Mouse (Mus musculus) G1E (cell line): ENCODE measurements around the gene Gmds. TPM values are rescaled to one million over a fixed set of nuclear protein-coding genes. Genes with fewer than 3 reads are reported as not detected.

Source experiments
- ATAC-seq: 2 replicates; pipeline ENCODE4 v1.8.0; 2016; ENCODE audit warnings: mild to moderate bottlenecking; ENCODE audit not compliant: insufficient number of reproducible peaks, poor library complexity, low FRiP score, severe bottlenecking; ENCODE audit errors: extremely low read depth
- DNase-seq: peaks from one replicate; pipeline ENCODE4 v3.0.0; 2012; ENCODE audit warnings: low spot score
- H3K27me3 ChIP-seq: 2 replicates; pipeline ENCODE4 v1.6.1; 2012; ENCODE audit warnings: mild to moderate bottlenecking, low read length, inconsistent platforms; ENCODE audit not compliant: insufficient read depth
- H3K36me3 ChIP-seq: replicated peaks from 2 replicates; pipeline ENCODE3; 2012; ENCODE audit warnings: mild to moderate bottlenecking, inconsistent platforms
- H3K4me1 ChIP-seq: 2 replicates; pipeline ENCODE4 v1.6.1; 2012; ENCODE audit warnings: low read depth, low read length, inconsistent platforms, mixed read lengths; ENCODE audit not compliant: insufficient read depth
- H3K4me3 ChIP-seq: 2 replicates; pipeline ENCODE4 v1.5.1; 2012; ENCODE audit warnings: low read depth, mild to moderate bottlenecking, inconsistent platforms, low read length, moderate library complexity, mixed read lengths
- H3K9me3 ChIP-seq: replicated peaks from 2 replicates; pipeline ENCODE4 v1.6.1; 2012; ENCODE audit warnings: inconsistent platforms
- CTCF ChIP-seq: IDR thresholded peaks from 2 replicates; pipeline ENCODE4 v1.5.1; 2012; ENCODE audit warnings: low read depth, low read length, inconsistent platforms, mixed read lengths
- GATA1 ChIP-seq: IDR thresholded peaks from 2 replicates; pipeline ENCODE4 v1.6.1; 2012; ENCODE audit warnings: borderline replicate concordance, low read length, inconsistent platforms, mixed read lengths
- GATA2 ChIP-seq: IDR thresholded peaks from 2 replicates; pipeline ENCODE4 v1.6.1; 2012; ENCODE audit warnings: low read depth, low read length, inconsistent platforms, borderline replicate concordance
- POLR2AphosphoS5 ChIP-seq: IDR thresholded peaks from 2 replicates; pipeline ENCODE4 v1.6.1; 2012; ENCODE audit warnings: low read depth, low read length, inconsistent platforms; ENCODE audit not compliant: insufficient replicate concordance
- TAL1 ChIP-seq: conservative IDR thresholded peaks from 2 replicates; pipeline ENCODE4 v1.6.1; 2012; ENCODE audit warnings: low read depth, low read length, inconsistent platforms, mixed read lengths
- polyA plus RNA-seq: library from polyadenylated mRNA; stranded (reverse); fragments of >175 nt; gene quantifications from 2 replicates; pipeline ENCODE4 v1.2.3, GENCODE M21; 2012
- total RNA-seq, 2 experiments: library from RNA; stranded (forward) in 1 of 2; stranded (reverse) in 1 of 2; fragments of 200-1000 nt in 1 of 2; fragments of >200 nt in 1 of 2; fragmentation: Nextera tagmentation in 1 of 2; gene quantifications; 2 replicates each; pipeline ENCODE4 v1.2.3; 2014 to 2017

Gmds gene
- total and polyA plus RNA-seq, 3 experiments, result 19.9 to 27.5 (median 22.1) TPM

DNA sequence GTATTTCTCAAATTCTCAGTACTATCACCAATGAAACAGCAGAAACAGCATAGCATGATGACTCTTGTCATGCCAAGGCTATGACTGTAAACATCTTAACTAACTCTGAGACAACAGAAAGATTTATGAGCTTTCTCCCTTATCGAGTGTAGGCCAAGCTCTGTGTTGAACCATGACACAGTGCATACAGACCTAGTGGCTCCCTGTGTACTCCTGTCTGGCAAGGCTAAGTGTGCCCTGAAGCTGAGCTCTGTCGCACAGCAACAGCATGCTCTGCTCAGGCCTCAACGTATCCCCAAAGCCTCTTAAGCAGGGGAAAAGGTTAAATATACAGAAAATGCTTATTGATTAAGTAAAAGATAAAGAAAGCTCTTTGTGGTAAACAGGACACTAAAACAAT is 194.9 kb downstream of the Gmds start:
- no peak for ATAC-seq
- H3K4me1 ChIP-seq, result peaks cover 9% of the 10 kb centered on the region
- TF ChIP-seq CTCF (no peak), TAL1 (no peak), POLR2AphosphoS5 (no peak), GATA1 (no peak), GATA2 (no peak)
- DNase-seq, result no peak
- no peaks in the 10 kb centered on the region for H3K9me3 ChIP-seq
- no peaks in the 10 kb centered on the region for H3K27me3 ChIP-seq
- H3K4me3 ChIP-seq, result no peak overlapping the region
- no peaks in the 10 kb centered on the region for H3K36me3 ChIP-seq

DNA sequence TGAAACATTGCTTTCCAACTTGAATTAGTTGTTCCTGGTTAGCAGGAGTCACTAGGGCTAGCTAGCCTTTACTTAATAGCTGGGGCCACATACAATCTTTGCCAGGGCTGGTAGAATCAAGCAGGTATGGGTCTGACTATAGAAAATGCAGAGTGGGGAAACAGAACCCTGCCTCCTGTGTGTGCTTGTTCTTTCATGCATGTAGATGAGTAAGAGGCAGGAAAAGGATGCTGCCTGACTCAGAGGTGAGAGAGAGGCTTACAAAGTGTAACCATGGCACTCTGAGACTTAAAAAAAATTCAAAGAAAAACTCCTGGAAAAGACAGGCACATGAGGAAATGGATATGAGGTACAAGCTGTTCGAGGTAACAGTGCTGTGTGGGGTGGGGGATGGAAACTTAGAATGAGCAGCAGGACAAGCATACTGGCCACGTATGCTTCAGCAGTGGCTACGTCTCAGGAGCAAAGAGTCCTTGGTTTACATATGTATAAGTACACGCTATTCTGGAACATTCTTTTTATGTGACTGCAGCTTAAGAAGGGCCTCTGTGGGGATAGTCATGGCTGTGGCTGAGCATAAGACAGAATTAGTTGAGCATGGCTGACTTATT is 203.8 kb downstream of the Gmds start:
- H3K36me3 ChIP-seq, result no peaks in the 10 kb centered on the region
- H3K9me3 ChIP-seq, result no peaks in the 10 kb centered on the region
- no peaks in the 10 kb centered on the region for H3K4me1 ChIP-seq
- no peak overlapping the region for H3K4me3 ChIP-seq
- H3K27me3 ChIP-seq, result no peaks in the 10 kb centered on the region
- TF ChIP-seq TAL1 (no peak), CTCF (no peak), GATA1 (no peak), POLR2AphosphoS5 (no peak), GATA2 (no peak)
- DNase-seq (no peak), ATAC-seq (no peak)

DNA sequence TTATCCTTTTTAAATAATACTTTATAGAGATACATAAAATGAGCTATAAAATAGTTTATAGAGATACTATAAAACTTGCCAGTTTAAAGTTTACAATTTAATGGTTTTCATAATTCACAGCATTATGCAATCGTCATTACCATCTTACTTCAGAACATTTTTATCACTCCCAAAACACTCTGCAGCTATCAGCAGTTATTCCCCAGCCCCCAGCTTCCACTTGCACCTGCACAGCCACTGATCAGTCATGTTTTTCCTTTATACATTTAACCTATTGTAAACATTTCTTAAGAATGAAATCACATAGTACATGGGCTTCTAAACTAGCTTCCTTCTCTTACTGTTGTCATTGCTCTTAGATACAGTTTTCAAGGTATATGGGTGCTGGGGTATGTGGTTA is 208.6 kb downstream of the Gmds start:
- Histone ChIP-seq H3K36me3 (no peaks in the 10 kb centered on the region), H3K4me3 (no peak overlapping the region), H3K9me3 (no peaks in the 10 kb centered on the region), H3K27me3 (no peaks in the 10 kb centered on the region), H3K4me1 (no peaks in the 10 kb centered on the region)
- DNase-seq (no peak), ATAC-seq (no peak)
- TF ChIP-seq GATA2 (no peak), CTCF (no peak), GATA1 (no peak), TAL1 (no peak), POLR2AphosphoS5 (no peak)

DNA sequence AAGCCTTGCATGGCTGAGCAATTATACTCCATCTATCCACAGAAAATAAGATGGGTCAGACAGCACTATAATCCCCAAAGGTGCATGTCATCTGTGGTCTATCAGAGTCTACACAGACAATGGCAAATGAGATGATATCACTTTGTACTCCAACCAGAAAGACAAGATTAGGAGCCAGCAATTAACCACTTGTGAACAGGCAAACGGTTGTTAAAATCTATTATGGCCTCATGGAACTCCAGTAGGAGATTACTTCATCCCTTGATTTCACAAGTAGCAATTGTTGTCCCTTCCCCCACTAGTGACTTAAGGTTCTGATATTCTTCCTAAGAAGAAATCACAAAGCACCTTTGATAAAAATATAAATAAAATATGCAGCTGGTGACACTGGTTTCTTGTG is 220.2 kb downstream of the Gmds start:
- DNase-seq, result no peak

DNA sequence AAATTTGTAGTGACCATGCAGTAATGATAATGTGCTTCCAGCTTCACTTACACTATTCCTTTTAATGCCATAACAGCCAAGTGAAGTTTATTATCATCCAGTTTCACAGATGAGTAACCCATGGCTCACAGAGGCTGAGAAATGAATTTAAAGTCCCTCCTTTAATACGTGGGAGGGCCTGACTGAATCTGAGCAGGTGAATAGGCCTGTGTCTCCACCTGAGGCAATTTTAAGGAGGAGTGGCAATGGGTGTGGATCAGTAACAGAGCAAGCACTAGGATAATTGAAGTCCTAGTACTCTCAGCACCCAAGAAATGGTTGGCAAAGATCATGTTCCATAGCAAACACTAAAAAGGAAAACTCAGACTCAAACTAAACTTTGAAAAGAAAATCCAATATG is 223.1 kb downstream of the Gmds start:
- no peak for DNase-seq
- Histone ChIP-seq H3K4me3 (no peak overlapping the region), H3K9me3 (no peaks in the 10 kb centered on the region), H3K27me3 (no peaks in the 10 kb centered on the region), H3K36me3 (no peaks in the 10 kb centered on the region), H3K4me1 (no peaks in the 10 kb centered on the region)
- ATAC-seq, result no peak
- TF ChIP-seq GATA2 (no peak), GATA1 (no peak), CTCF (no peak), TAL1 (no peak), POLR2AphosphoS5 (no peak)

More for the DNA sequence above, 220.2 kb downstream of the Gmds start:
- Histone ChIP-seq H3K27me3 (no peaks in the 10 kb centered on the region), H3K4me1 (no peaks in the 10 kb centered on the region), H3K36me3 (no peaks in the 10 kb centered on the region), H3K4me3 (no peak overlapping the region), H3K9me3 (no peaks in the 10 kb centered on the region)
- no peak for ATAC-seq
- no peak for TF ChIP-seq CTCF
- no peak for TF ChIP-seq GATA1
- TF ChIP-seq POLR2AphosphoS5, result no peak
- TF ChIP-seq GATA2, result no peak
- TF ChIP-seq TAL1, result no peak

DNA sequence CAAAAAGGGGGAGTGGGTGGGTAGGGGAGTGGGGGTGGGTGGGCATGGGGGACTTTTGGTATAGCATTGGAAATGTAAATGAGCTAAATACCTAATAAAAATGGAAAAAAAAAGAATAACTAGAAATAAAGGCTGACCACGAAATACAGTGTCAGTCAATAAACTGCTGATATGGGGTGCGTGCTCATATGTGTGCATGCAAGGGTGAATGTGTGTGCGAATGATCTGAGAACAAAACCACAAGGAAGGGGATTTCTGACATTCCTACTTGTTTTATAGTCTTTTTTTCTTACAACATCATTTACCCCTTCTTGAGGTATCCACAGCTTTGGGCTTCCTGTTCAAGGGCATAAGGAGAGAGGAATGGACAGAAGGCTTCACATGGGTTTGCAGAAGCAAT is 224.7 kb downstream of the Gmds start:
- TF ChIP-seq GATA2 (no peak), GATA1 (no peak), POLR2AphosphoS5 (no peak)
- DNase-seq (no peak), ATAC-seq (no peak)
- Histone ChIP-seq H3K27me3 (no peaks in the 10 kb centered on the region), H3K4me1 (no peaks in the 10 kb centered on the region), H3K9me3 (no peaks in the 10 kb centered on the region), H3K4me3 (no peak overlapping the region), H3K36me3 (no peaks in the 10 kb centered on the region)

DNA sequence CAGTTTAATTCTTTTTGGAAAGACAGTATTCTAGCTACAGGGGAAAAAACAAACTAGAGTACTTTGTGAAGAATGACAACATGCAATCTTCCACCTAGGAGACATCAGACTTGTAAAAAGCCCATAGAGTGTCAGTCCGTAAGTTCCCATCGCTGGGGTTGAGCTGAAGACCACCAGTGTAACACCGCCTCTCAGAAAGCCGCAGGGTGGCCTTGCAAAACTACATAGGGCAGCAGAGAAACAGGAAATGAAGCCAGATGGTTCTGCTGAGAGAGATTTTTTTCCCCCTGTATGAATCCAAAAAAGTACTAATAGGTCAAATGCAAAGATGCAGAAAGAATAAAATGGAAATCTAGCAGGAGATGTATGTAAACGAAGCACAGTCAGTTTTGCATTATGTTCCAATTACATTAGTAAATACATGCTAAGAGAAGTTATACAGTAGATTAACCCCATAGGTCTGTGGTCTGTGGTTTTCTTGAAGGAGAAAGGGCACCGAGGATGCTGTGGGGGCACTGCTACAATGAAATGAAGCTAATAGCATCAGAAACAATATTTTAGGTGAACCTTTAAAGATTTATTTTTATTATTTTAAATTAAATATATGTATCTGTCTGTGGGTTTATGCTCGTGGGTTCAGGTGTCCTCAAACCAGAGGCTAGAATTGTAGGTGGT is 250.1 kb downstream of the Gmds start:
- DNase-seq (no peak), ATAC-seq (no peak)
- no peak for TF ChIP-seq POLR2AphosphoS5
- no peak for TF ChIP-seq CTCF
- no peaks in the 10 kb centered on the region for H3K36me3 ChIP-seq
- no peaks in the 10 kb centered on the region for H3K9me3 ChIP-seq
- H3K4me3 ChIP-seq, result no peak overlapping the region
- H3K27me3 ChIP-seq, result no peaks in the 10 kb centered on the region
- no peaks in the 10 kb centered on the region for H3K4me1 ChIP-seq
